Mouse (Mus musculus) central nervous system, embryonic 11.5 days (tissue): ENCODE data around the gene Orc3. TPM values are rescaled to one million over a fixed set of nuclear protein-coding genes. Genes with fewer than 3 reads are reported as not detected.

Experiments used
- polyA plus RNA-seq: library from polyadenylated mRNA; depleted of rRNA; stranded (reverse); fragments of >200 nt; gene quantifications from 2 replicates; pipeline ENCODE4 v1.2.3, GENCODE M21; 2012; rRNA removed

The Orc3 gene
- polyA plus RNA-seq = 52.2 and 77.1 TPM in 2 replicates

GRCm38 (mm10) chr4:34614630-34615094, at the start of gene Orc3, which contains the start of gene Rars2:
Gene Orc3 (minus strand): TSS chr4:34614944.
Gene Rars2 (plus strand): TSS chr4:34614957.

DNA sequence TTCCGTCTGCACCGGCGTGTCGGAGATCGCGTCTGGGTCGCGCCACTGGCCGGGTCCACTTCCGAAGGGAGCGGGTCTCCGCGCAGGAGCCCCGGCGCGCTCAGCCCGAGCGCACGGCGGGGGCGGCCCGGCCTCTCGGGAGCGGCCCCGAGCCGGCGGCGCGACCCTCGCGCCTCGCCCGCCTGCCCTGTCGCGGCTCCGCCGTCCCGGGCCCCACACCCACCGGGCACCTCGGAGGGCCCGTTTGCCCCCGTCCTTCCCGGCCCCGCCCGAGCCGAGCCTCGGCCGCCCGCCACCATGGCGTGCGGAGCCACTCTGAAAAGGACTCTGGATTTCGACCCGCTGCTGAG, 64.0 kb downstream of the Orc3 start, which contains the start of gene Akirin2:
Gene Akirin2, plus strand, starts transcription at position 190 of the 350 bp plus-strand sequence.

Other genes with a start within 250 kb of the Orc3 start
- 112 and 117 TPM in 2 replicates for gene Akirin2, start 64.0 kb downstream of the Orc3 start, polyA plus RNA-seq
- gene Rars2, start within 50 bp of the Orc3 start, polyA plus RNA-seq = 38.7 and 50.7 TPM in 2 replicates
- 19.9 and 34.3 TPM in 2 replicates for gene Slc35a1, start 72.5 kb upstream of the Orc3 start, polyA plus RNA-seq
- 0.84 and 1.2 TPM in 2 replicates for gene Cfap206, start 115.3 kb upstream of the Orc3 start, polyA plus RNA-seq
- 0.06 TPM in 1 of 2 replicates, not detected in the other for gene Gm136, start 141.3 kb upstream of the Orc3 start, polyA plus RNA-seq
- 10.0 and 20.5 TPM in 2 replicates for gene Smim8, start 163.5 kb upstream of the Orc3 start, polyA plus RNA-seq